Mouse (Mus musculus) limb, embryonic 14.5 days (tissue): ENCODE measurements around the gene Nt5c. TPM values are rescaled to one million over a fixed set of nuclear protein-coding genes. Genes with fewer than 3 reads are reported as not detected.

Source experiments
- ATAC-seq: fragments of 200-750 bp; cut with Nextera tagmentation; 2 replicates; pipeline ENCODE4 v1.8.0; 2017; ENCODE audit warnings: low read depth, moderate number of reproducible peaks, moderate TSS enrichment; ENCODE audit not compliant: low FRiP score
- DNase-seq: peaks from one replicate; pipeline ENCODE4 v3.0.0-alpha.2; 2015; ENCODE audit warnings: low spot score
- H3K27ac ChIP-seq: fragments of 300-500 bp; sonication (generic); replicated peaks from 2 replicates; pipeline ENCODE4 v1.5.1; 2014; ENCODE audit warnings: low read depth, mild to moderate bottlenecking, low read length, moderate library complexity, mixed read lengths
- H3K27me3 ChIP-seq: fragments of 300-500 bp; sonication (generic); 2 replicates; pipeline ENCODE4 v1.6.1; 2014; ENCODE audit warnings: low read length, mixed read lengths; ENCODE audit not compliant: control insufficient read depth, insufficient read depth
- H3K36me3 ChIP-seq: fragments of 300-500 bp; sonication (generic); 2 replicates; pipeline ENCODE4 v1.6.1; 2014; ENCODE audit warnings: mild to moderate bottlenecking, low read length, moderate library complexity, mixed read lengths; ENCODE audit not compliant: control insufficient read depth, insufficient read depth
- H3K4me1 ChIP-seq: fragments of 300-500 bp; sonication (generic); 2 replicates; pipeline ENCODE4 v1.6.1; 2014; ENCODE audit warnings: antibody characterized with exemption, low read length, mixed read lengths; ENCODE audit not compliant: control insufficient read depth, insufficient read depth
- H3K4me2 ChIP-seq: fragments of 300-500 bp; sonication (generic); replicated peaks from 2 replicates; pipeline ENCODE4 v1.6.1; 2014; ENCODE audit warnings: low read depth, mild to moderate bottlenecking, low read length, moderate library complexity; ENCODE audit not compliant: severe bottlenecking
- H3K4me3 ChIP-seq: fragments of 300-500 bp; sonication (generic); replicated peaks from 2 replicates; pipeline ENCODE4 v1.5.1; 2014; ENCODE audit warnings: low read length
- H3K9ac ChIP-seq: fragments of 300-500 bp; sonication (generic); 2 replicates; pipeline ENCODE4 v1.6.1; 2014; ENCODE audit warnings: mild to moderate bottlenecking, low read depth, low read length, moderate library complexity; ENCODE audit not compliant: severe bottlenecking
- H3K9me3 ChIP-seq: fragments of 300-500 bp; sonication (generic); 2 replicates; pipeline ENCODE4 v1.6.1; 2016; ENCODE audit warnings: low read length; ENCODE audit not compliant: control insufficient read depth
- POLR2A ChIP-seq: fragments of 200-500 bp; IDR thresholded peaks from 2 replicates; pipeline ENCODE4 v1.8.0; 2012; ENCODE audit warnings: inconsistent platforms, mild to moderate bottlenecking, moderate library complexity, borderline replicate concordance; ENCODE audit not compliant: insufficient read depth, insufficient read length; ENCODE audit errors: extremely low read depth
- WGBS: fragments of 180-500 bp; shearing (Covaris S2); extraction: QIAGEN DNeasy Blood & Tissue Kit; methylation state at CpG from one replicate; pipeline ENCODE4 v1.1.7; 2014; 5-methylcytosine and 5-hydroxymethylcytosine counted together
- polyA plus RNA-seq, 2 experiments: library from polyadenylated mRNA; depleted of rRNA in 1 of 2; stranded (reverse) in 1 of 2; unstranded in 1 of 2; fragments of >200 nt; fragmentation: Nextera tagmentation in 1 of 2; extraction: Ambion mirVana in 1 of 2; gene quantifications; 2 replicates each; pipeline versions ENCODE4 v1.2.1 to v1.2.3; 2012 to 2014

The Nt5c gene
- polyA plus RNA-seq, 2 experiments: 55.4 to 76.6 TPM

DNA sequence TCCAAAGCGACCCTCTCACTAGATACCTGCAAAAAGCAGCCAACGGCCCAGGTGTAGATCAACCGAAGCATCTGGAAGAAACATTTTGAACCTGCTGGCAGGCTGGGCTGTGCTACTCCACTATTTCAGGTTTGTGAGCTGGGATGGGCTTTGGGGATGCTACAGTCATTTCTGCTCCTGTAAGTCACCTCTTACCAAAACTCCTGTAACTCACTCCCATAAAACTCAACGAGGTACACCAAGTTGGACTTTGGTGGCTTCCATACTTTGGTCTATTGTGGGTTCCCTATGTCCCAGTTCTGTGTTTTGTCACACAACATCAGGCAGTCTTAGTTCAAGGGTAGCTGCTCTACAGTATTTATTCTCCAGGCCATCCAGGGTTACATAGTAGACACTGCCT, 29.4 kb upstream of the Nt5c start:
- Histone ChIP-seq H3K9ac (no peak overlapping the region), H3K27me3 (no peaks in the 10 kb centered on the region), H3K9me3 (no peaks in the 10 kb centered on the region), H3K4me3 (no peak overlapping the region), H3K36me3 (peaks cover 37% of the 10 kb centered on the region), H3K27ac (no peak overlapping the region), H3K4me1 (no peaks in the 10 kb centered on the region), H3K4me2 (no peak overlapping the region)
- ATAC-seq (no peak), DNase-seq (no peak)
- 78% methylated on average over 4 of the region's 4 CpGs for WGBS
- TF ChIP-seq POLR2A: no peak

DNA sequence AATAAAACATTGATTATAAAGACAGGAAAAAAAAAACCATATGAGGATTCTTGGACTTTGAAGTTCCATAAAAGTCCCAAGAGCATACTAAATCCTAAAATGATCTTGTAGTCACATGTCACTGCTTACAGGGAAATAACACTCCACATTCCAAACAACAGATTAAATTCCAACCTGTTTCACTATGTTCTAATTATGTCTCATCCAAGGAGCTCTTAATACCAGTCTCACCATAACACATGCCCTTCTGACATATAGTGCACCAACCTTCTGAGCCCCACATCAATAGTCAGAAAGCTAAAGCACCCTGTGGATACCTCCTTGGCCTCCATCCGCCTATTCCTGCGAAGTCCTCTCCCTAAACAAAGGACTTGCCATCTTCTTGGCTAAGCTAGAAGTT, 28.6 kb upstream of the Nt5c start:
- Histone ChIP-seq H3K9me3 (no peaks in the 10 kb centered on the region), H3K4me3 (no peak overlapping the region), H3K4me2 (no peak overlapping the region), H3K27me3 (no peaks in the 10 kb centered on the region), H3K27ac (no peak overlapping the region), H3K4me1 (no peaks in the 10 kb centered on the region), H3K9ac (no peak overlapping the region), H3K36me3 (peaks cover 28% of the 10 kb centered on the region)
- DNase-seq (no peak), ATAC-seq (no peak)
- 81% methylated on average over 2 of the region's 2 CpGs for WGBS
- no peak for TF ChIP-seq POLR2A

DNA sequence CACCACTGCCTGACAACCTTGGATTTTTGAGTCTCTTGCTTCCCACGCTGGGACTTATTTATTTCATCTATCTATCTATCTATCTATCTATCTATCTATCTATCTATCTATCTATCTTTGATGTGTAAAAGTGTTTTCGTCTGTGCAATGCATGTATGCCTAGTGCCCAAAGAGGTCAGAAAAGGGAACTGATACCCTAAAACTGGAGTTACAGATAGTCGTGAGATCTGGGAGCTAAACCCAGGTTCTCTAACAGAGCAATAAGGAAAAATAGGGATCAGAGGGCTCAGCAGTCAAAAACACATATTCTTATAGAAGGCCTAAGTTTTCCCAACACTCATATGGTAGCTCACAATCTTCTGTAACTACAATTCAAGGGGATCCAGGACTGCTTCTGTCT, 27.9 kb upstream of the Nt5c start:
- peaks cover 22% of the 10 kb centered on the region for H3K36me3 ChIP-seq
- no peaks in the 10 kb centered on the region for H3K27me3 ChIP-seq
- H3K9ac ChIP-seq: no peak overlapping the region
- H3K27ac ChIP-seq: no peak overlapping the region
- ATAC-seq (no peak), DNase-seq (no peak)
- H3K4me3 ChIP-seq: no peak overlapping the region
- WGBS: 86% methylated on average over 3 of the region's 3 CpGs
- no peak for TF ChIP-seq POLR2A
- no peak overlapping the region for H3K4me2 ChIP-seq
- no peaks in the 10 kb centered on the region for H3K9me3 ChIP-seq
- H3K4me1 ChIP-seq: no peaks in the 10 kb centered on the region

DNA sequence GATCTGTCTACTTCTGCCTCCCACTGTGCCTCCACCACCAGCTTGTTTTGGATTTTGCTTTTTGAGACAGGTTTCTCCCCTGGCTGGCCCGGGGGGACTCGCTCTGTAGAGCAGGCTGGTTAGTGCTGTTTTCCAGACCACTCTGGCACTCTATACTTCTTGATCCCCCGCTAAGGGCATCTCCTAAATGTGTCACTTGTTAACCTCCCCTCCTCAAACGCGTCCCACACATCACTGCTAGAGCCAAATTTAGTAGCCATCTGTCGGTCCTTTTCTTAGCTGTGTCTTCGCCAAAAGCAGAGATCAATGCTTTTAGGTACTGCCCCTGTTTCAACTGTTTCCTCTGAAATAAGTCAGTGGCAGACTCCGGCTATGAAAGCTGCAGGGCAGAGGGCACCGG, 27.0 kb upstream of the Nt5c start:
- Histone ChIP-seq H3K36me3 (peaks cover 13% of the 10 kb centered on the region), H3K27ac (no peak overlapping the region), H3K27me3 (no peaks in the 10 kb centered on the region), H3K9me3 (no peaks in the 10 kb centered on the region), H3K9ac (no peak overlapping the region), H3K4me3 (no peak overlapping the region), H3K4me2 (no peak overlapping the region), H3K4me1 (no peaks in the 10 kb centered on the region)
- no peak for ATAC-seq
- 46% methylated on average over 9 of the region's 9 CpGs for WGBS
- no peak for TF ChIP-seq POLR2A
- DNase-seq: no peak

DNA sequence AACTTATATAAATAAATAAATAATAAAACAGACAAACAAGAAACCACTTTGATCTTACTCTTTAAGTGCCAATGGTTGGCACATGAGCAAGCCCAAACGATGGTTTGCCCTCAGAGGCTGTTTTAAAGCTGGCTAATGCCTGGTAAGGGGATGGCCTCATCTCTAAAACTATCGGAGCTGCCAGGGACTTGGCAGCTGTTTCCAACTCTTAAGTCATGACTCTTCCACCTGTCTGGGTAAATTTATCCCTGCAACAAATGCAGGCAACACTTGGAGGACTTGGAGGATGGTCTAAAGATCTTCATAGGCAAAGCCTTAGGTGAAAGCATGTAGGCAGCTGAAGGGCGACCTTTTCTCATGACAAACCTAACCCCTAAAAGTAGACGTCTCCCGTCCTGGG, 25.3 kb upstream of the Nt5c start:
- Histone ChIP-seq H3K4me2 (no peak overlapping the region), H3K27ac (no peak overlapping the region), H3K4me3 (no peak overlapping the region), H3K36me3 (peaks cover 2% of the 10 kb centered on the region; the same call in 1 of the 2 replicates), H3K27me3 (no peaks in the 10 kb centered on the region), H3K9me3 (no peaks in the 10 kb centered on the region), H3K4me1 (peaks cover 11% of the 10 kb centered on the region), H3K9ac (no peak overlapping the region)
- DNase-seq (no peak), ATAC-seq (no peak)
- 69% methylated on average over 5 of the region's 5 CpGs for WGBS
- no peak for TF ChIP-seq POLR2A

DNA sequence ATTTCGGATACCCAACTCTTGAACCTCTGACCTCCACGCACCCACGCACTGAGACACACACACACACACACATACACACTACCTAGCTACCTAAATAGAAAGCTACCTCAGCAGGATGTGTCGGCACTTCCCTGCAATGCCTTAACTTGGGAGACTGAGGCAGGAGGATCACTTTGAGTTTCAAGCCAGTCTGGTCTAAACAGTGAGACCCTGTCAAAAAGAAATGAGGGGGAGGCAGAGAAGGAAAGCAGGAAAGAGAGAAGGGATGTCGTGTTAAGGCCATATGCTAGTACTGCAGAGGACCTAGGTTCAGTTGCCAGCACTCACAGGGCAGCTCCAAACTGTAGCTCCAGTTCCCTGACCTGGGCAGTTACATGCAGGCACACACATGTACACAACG, 23.4 kb upstream of the Nt5c start:
- H3K36me3 ChIP-seq: no peaks in the 10 kb centered on the region; the same call in 1 of the 2 replicates
- DNase-seq (no peak), ATAC-seq (no peak)
- H3K4me2 ChIP-seq: 0 out of 2 replicates have a peak overlapping the region, but pooled peaks have one; percentile 0
- no peak for TF ChIP-seq POLR2A
- H3K4me1 ChIP-seq: peaks cover 31% of the 10 kb centered on the region
- no peak overlapping the region for H3K27ac ChIP-seq
- H3K9ac ChIP-seq: no peak overlapping the region
- no peaks in the 10 kb centered on the region for H3K9me3 ChIP-seq
- WGBS: 74% methylated on average over 6 of the region's 6 CpGs
- no peaks in the 10 kb centered on the region for H3K27me3 ChIP-seq
- no peak overlapping the region for H3K4me3 ChIP-seq
